Mouse (Mus musculus) brain, embryonic 18.5 days (tissue): ENCODE results near the gene Gm4175.
"Not testable (repeated sequence)": the region's sequence is repeated elsewhere in the genome, so short reads cannot be mapped to it uniquely, and the experiment has no call there.

Source experiments
- DNase-seq: peaks from one replicate; pipeline ENCODE4 v3.0.0-alpha.2; 2012; ENCODE audit warnings: low read depth, low spot score

The Gm4175 gene

GRCm38 (mm10) chr7:21761375-21761774 lies at the start of gene Gm4175:
Gm4175 (minus strand) TSS chr7:21761475.
- not testable (repeated sequence) for DNase-seq

DNA sequence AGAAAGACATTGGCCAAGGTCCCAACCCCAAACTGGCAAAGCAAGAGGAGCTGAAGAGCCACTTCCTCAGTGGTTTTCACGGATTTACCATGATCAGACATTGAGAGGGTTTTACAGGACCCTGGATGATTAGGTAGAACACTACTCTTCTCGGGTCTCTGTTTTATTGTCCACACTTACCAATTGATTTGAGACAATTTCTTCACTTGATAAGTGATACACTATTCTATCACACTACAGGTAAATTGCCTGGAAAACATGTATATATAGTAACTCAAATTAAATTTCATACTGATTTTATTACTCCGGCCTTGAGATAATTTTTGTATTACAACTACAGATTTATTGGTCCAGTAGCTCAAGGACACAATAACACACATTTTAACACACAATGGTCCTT lies 35.4 kb upstream of the Gm4175 start, which contains the start of gene Gm4177:
Gm4177 (minus strand) TSS at position 101 of the 400 bp plus-strand sequence.
- not testable (repeated sequence) for DNase-seq
